Mouse (Mus musculus) CH12.LX (cell line): ENCODE measurements at regions not wholly inside any gene's neighbourhood (a gene's known extent, or its start where the extent isn't known, plus 50 kb on each side); places are given as distances from the start of the nearest gene placed in this dataset.

ENCODE experiments used
- DNase-seq: peaks from one replicate; pipeline ENCODE4 v3.0.0-alpha.2; 2013; ENCODE audit errors: extremely low read depth
- H3K27ac ChIP-seq: 2 replicates; pipeline ENCODE4 v1.5.1; 2012; ENCODE audit warnings: low read depth, mild to moderate bottlenecking, control low read depth, moderate library complexity; ENCODE audit not compliant: insufficient read depth
- H3K27me3 ChIP-seq: replicated peaks from 2 replicates; pipeline ENCODE3; 2012; ENCODE audit warnings: inconsistent platforms
- H3K36me3 ChIP-seq, 2 experiments: replicated peaks in 1 of 2; 2 replicates each; pipeline versions ENCODE3 to v1.6.1; 2012; ENCODE audit warnings: inconsistent platforms in 1 of 2, low read length in 1 of 2, mild to moderate bottlenecking in 1 of 2, mixed read lengths in 1 of 2, moderate library complexity in 1 of 2; ENCODE audit not compliant: control insufficient read depth in 1 of 2, insufficient read depth in 1 of 2
- H3K4me1 ChIP-seq, 2 experiments: 2 replicates each; pipeline ENCODE4 v1.6.1; 2012; ENCODE audit warnings: inconsistent platforms in 1 of 2, moderate library complexity in 1 of 2; ENCODE audit not compliant: insufficient read depth in 2 of 2, control insufficient read depth in 1 of 2
- H3K4me2 ChIP-seq: 2 replicates; pipeline ENCODE4 v1.6.1; 2012; ENCODE audit warnings: low read depth, mild to moderate bottlenecking, control low read depth; ENCODE audit not compliant: poor library complexity, insufficient read depth, severe bottlenecking
- H3K4me3 ChIP-seq, 3 experiments: fragments of 150-350 bp in 1 of 3; sonication (generic) in 1 of 3; replicated peaks in 1 of 3; 2 replicates each; pipeline versions ENCODE3 to v1.5.1; 2011 to 2012; ENCODE audit warnings: low read depth in 2 of 3, low read length in 2 of 3, mild to moderate bottlenecking in 2 of 3, moderate library complexity in 2 of 3, control low read depth in 1 of 3, improper control_type of control experiment in 1 of 3, inconsistent platforms in 1 of 3, mixed read lengths in 1 of 3; ENCODE audit not compliant: poor library complexity in 1 of 3
- H3K79me2 ChIP-seq: replicated peaks from 2 replicates; pipeline ENCODE4 v1.6.1; 2012; ENCODE audit warnings: mild to moderate bottlenecking, moderate library complexity; ENCODE audit not compliant: control insufficient read depth, poor library complexity, insufficient read depth, severe bottlenecking; ENCODE audit errors: extremely low read depth
- H3K9ac ChIP-seq: 2 replicates; pipeline ENCODE4 v1.6.1; 2012; ENCODE audit warnings: low read depth, mild to moderate bottlenecking, control low read depth, moderate library complexity; ENCODE audit not compliant: insufficient read depth
- H3K9me3 ChIP-seq: replicated peaks from 2 replicates; pipeline ENCODE3; 2012; ENCODE audit warnings: low read length, inconsistent platforms, mixed read lengths
- CHD1 ChIP-seq: IDR thresholded peaks from 2 replicates; pipeline ENCODE4 v1.6.1; 2012; ENCODE audit warnings: low read depth, low read length, improper control_type of control experiment, inconsistent platforms
- CHD2 ChIP-seq: IDR thresholded peaks from 2 replicates; pipeline ENCODE4 v1.6.1; 2011; ENCODE audit warnings: low read length, improper control_type of control experiment
- ELF1 ChIP-seq: IDR thresholded peaks from 2 replicates; pipeline ENCODE4 v1.6.1; 2014; ENCODE audit warnings: low read depth, mild to moderate bottlenecking, inconsistent platforms, low read length, improper control_type of control experiment
- ETS1 ChIP-seq: conservative IDR thresholded peaks from 2 replicates; pipeline ENCODE4 v1.6.1; 2012; ENCODE audit warnings: low read depth, mild to moderate bottlenecking, inconsistent platforms, low read length, improper control_type of control experiment, moderate library complexity
- HCFC1 ChIP-seq: IDR thresholded peaks from 2 replicates; pipeline ENCODE4 v1.6.1; 2012; ENCODE audit warnings: low read depth, mild to moderate bottlenecking, inconsistent platforms, low read length, improper control_type of control experiment
- IRF4 ChIP-seq: IDR thresholded peaks from 2 replicates; pipeline ENCODE4 v1.6.1; 2014; ENCODE audit warnings: low read depth, mild to moderate bottlenecking, inconsistent platforms, low read length, improper control_type of control experiment
- JUN ChIP-seq: IDR thresholded peaks from 2 replicates; pipeline ENCODE4 v1.6.1; 2011; ENCODE audit warnings: low read depth, mild to moderate bottlenecking, low read length, improper control_type of control experiment, moderate library complexity; ENCODE audit not compliant: insufficient read depth
- JUND ChIP-seq: conservative IDR thresholded peaks from 2 replicates; pipeline ENCODE4 v1.6.1; 2011; ENCODE audit warnings: low read depth, low read length, improper control_type of control experiment
- KAT2A ChIP-seq: IDR thresholded peaks from 2 replicates; pipeline ENCODE4 v1.6.1; 2012; ENCODE audit warnings: low read length, improper control_type of control experiment, inconsistent platforms; ENCODE audit not compliant: insufficient replicate concordance
- MAFK ChIP-seq: IDR thresholded peaks from 2 replicates; pipeline ENCODE4 v1.6.1; 2011; ENCODE audit warnings: low read length, improper control_type of control experiment; ENCODE audit not compliant: insufficient replicate concordance
- MAX ChIP-seq: IDR thresholded peaks from 2 replicates; pipeline ENCODE4 v1.6.1; 2011; ENCODE audit warnings: low read length, improper control_type of control experiment
- MXI1 ChIP-seq: IDR thresholded peaks from 2 replicates; pipeline ENCODE4 v1.6.1; 2011; ENCODE audit warnings: mild to moderate bottlenecking, low read depth, low read length, improper control_type of control experiment
- MYC ChIP-seq: IDR thresholded peaks from 2 replicates; pipeline ENCODE4 v1.6.1; 2011; ENCODE audit warnings: low read depth, mild to moderate bottlenecking, improper control_type of control experiment, low read length
- NRF1 ChIP-seq: IDR thresholded peaks from 2 replicates; pipeline ENCODE4 v1.6.1; 2014; ENCODE audit warnings: low read depth, mild to moderate bottlenecking, inconsistent platforms, low read length, improper control_type of control experiment, moderate library complexity
- PAX5 ChIP-seq: IDR thresholded peaks from 2 replicates; pipeline ENCODE4 v1.6.1; 2012; ENCODE audit warnings: low read length, inconsistent platforms, mixed read lengths
- POLR2AphosphoS2 ChIP-seq: IDR thresholded peaks from 2 replicates; pipeline ENCODE4 v1.6.1; 2011; ENCODE audit warnings: low read depth, low read length, improper control_type of control experiment
- RAD21 ChIP-seq: IDR thresholded peaks from 2 replicates; pipeline ENCODE4 v1.6.1; 2011; ENCODE audit warnings: low read depth, mild to moderate bottlenecking, low read length, improper control_type of control experiment, moderate library complexity
- RCOR1 ChIP-seq: conservative IDR thresholded peaks from 2 replicates; pipeline ENCODE4 v1.6.1; 2012; ENCODE audit warnings: low read depth, mild to moderate bottlenecking, inconsistent platforms, low read length, improper control_type of control experiment
- SIN3A ChIP-seq: IDR thresholded peaks from 2 replicates; pipeline ENCODE4 v1.6.1; 2012; ENCODE audit warnings: low read length, improper control_type of control experiment, inconsistent platforms
- SMC3 ChIP-seq: IDR thresholded peaks from 2 replicates; pipeline ENCODE4 v1.6.1; 2011; ENCODE audit warnings: low read depth, low read length, improper control_type of control experiment
- TCF12 ChIP-seq: IDR thresholded peaks from 2 replicates; pipeline ENCODE4 v1.6.1; 2014; ENCODE audit warnings: low read depth, mild to moderate bottlenecking, inconsistent platforms, low read length, improper control_type of control experiment
- USF2 ChIP-seq: conservative IDR thresholded peaks from 2 replicates; pipeline ENCODE4 v1.6.1; 2011; ENCODE audit warnings: low read depth, low read length, improper control_type of control experiment
- ZKSCAN1 ChIP-seq: IDR thresholded peaks from 2 replicates; pipeline ENCODE4 v1.6.1; 2012; ENCODE audit warnings: low read depth, inconsistent platforms, low read length, improper control_type of control experiment, borderline replicate concordance
- ZMIZ1 ChIP-seq: IDR thresholded peaks from 2 replicates; pipeline ENCODE4 v1.6.1; 2012; ENCODE audit warnings: low read depth, mild to moderate bottlenecking, inconsistent platforms, low read length, improper control_type of control experiment
- dilution Hi-C: fragments of 300-500 bp; cut with MboI; formaldehyde crosslinking; loops from 2 replicates; pipeline ENCODE4 v1.14.3; 2020; ENCODE audit warnings: low sequenced_read_pairs; ENCODE audit not compliant: extremely low pct_unique_long_range_greater_than_20kb, extremely low pct_ligation_motif_present
- in situ Hi-C: fragments of 300-500 bp; cut with MboI; formaldehyde crosslinking; loops from 3 replicates; pipeline ENCODE4 v1.14.3; 2019; ENCODE audit warnings: low sequenced_read_pairs, low pct_ligation_motif_present, low pct_unique_long_range_greater_than_20kb, mixed read lengths

DNA sequence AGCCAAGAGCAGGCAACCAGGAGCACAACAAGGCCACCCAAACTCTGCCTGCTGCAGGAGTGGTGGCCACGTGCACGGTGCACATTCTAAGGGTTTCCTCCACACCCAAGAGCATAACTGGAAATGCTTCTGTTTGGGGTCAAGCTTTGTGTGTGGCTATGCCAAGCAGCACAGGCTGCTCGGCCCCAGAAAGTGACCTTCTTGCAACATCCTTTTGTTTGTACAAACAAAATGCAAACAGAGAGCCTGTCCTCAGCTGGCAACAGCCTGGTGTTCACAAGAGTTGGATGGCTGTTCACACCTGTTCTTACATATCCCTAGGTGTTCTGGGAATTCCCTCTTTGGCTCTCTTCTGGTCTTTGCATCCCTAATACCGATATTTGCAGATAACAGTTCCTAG lies 126.8 kb upstream of the Tle4 start:
- in situ Hi-C loops: loop anchor here (25.0 kb wide), 1 partner anchor 737 kb away; no protein-coding TSS in a partner anchor
- H3K4me2 ChIP-seq: no peak overlapping the region
- no peaks in the 10 kb centered on the region for H3K4me1 ChIP-seq
- H3K27ac ChIP-seq: no peak overlapping the region
- no peaks in the 10 kb centered on the region for H3K36me3 ChIP-seq
- H3K9me3 ChIP-seq: no peaks in the 10 kb centered on the region
- TF ChIP-seq CHD1 (no peak), SIN3A (no peak), ZKSCAN1 (no peak), ETS1 (no peak), ELF1 (no peak), MXI1 (no peak), RCOR1 (no peak)
- H3K4me3 ChIP-seq: no peak overlapping the region
- no peaks in the 10 kb centered on the region for H3K79me2 ChIP-seq
- no peak for DNase-seq
- dilution Hi-C loops: no loop called here
- H3K27me3 ChIP-seq: no peaks in the 10 kb centered on the region
- H3K9ac ChIP-seq: no peak overlapping the region

DNA sequence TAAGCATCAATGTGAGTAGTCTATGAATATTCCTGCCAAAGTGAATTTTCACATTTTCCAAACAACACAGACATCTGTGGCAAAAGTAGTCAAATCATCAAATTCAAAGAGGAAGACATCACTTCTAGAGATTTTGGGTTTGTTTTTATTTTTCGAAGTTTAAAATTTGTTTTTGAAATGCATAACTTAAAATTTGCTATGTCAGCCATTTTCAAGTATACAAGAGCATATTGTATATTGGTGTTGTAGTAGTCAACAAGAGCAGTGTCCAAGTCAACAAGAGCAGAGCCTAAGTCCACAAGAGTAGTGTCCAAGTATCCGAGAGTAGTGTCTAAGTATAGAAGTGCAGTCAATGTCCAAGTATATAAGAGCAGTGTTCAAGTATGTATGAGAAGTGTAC lies 107.9 kb upstream of the Tle4 start:
- in situ Hi-C loops: loop anchor here (25.0 kb wide), 1 partner anchor 718 kb away; no protein-coding TSS in a partner anchor
- dilution Hi-C loops: no loop called here

GRCm38 (mm10) chr19:14701116-14701515 lies 103.3 kb upstream of the Tle4 start:
- Histone ChIP-seq H3K79me2 (no peaks in the 10 kb centered on the region), H3K27me3 (no peaks in the 10 kb centered on the region), H3K4me2 (no peak overlapping the region), H3K4me1 (no peaks in the 10 kb centered on the region), H3K4me3 (no peak overlapping the region), H3K36me3 (no peaks in the 10 kb centered on the region)
- dilution Hi-C loops: no loop called here
- no peak for DNase-seq
- TF ChIP-seq PAX5 (no peak), TCF12 (no peak), NRF1 (no peak), IRF4 (no peak), SMC3 (no peak), ZMIZ1 (no peak), JUN (no peak), SIN3A (no peak), MAFK (no peak), POLR2AphosphoS2 (no peak), MXI1 (no peak), KAT2A (no peak), RAD21 (no peak), JUND (no peak), USF2 (no peak), HCFC1 (no peak), MAX (no peak), CHD2 (no peak), MYC (no peak)
- TF ChIP-seq, all 38 proteins: peak for 0
- Histone ChIP-seq H3K9me3 (no peaks in the 10 kb centered on the region), H3K9ac (no peak overlapping the region), H3K27ac (no peak overlapping the region)
- in situ Hi-C loops: loop anchor here (25.0 kb wide), 1 partner anchor 714 kb away; no protein-coding TSS in a partner anchor

More for the DNA sequence above, 107.9 kb upstream of the Tle4 start:
- Histone ChIP-seq H3K9me3 (no peaks in the 10 kb centered on the region), H3K27ac (no peak overlapping the region), H3K4me2 (no peak overlapping the region), H3K4me1 (no peaks in the 10 kb centered on the region), H3K27me3 (no peaks in the 10 kb centered on the region), H3K79me2 (no peaks in the 10 kb centered on the region), H3K36me3 (no peaks in the 10 kb centered on the region), H3K4me3 (no peak overlapping the region), H3K9ac (no peak overlapping the region)
- no peak for TF ChIP-seq ZKSCAN1
- peak; percentile 77 for TF ChIP-seq MAFK
- no peak for DNase-seq
